Mouse (Mus musculus): ENCODE results near the gene Hpca. TPM values are rescaled to one million over a fixed set of nuclear protein-coding genes. Genes with fewer than 3 reads are reported as not detected.

Hpca gene
- not detected for total RNA-seq (2023)

GRCm38 (mm10) chr4:129121569-129122086 is at the start of gene Hpca:
Hpca (minus strand) TSS chr4:129122036.

GRCm38 (mm10) chr4:129136579-129137391 is 14.9 kb upstream of the Hpca start, which contains the start of gene Fndc5:
Fndc5 (plus strand) TSS chr4:129136999.

GRCm38 (mm10) chr4:129105356-129105755 is 16.5 kb downstream of the Hpca start, which contains the start of gene Tmem54:
Tmem54 (plus strand) TSS chr4:129105548.

Other genes with a start within 250 kb of the Hpca start
- 1 to 10 TPM; 1.1 to 1.6 TPM for gene Trim62, start 238.5 kb downstream of the Hpca start, total RNA-seq (2023)
- gene Azin2, start 159.6 kb downstream of the Hpca start, total RNA-seq (2023), result under 1 TPM; 0.46 to 0.49 TPM
- gene Ak2, start 130.1 kb downstream of the Hpca start, total RNA-seq (2023), result 100 to 1,000 TPM; 106 to 111 TPM
- gene Rnf19b, start 63.8 kb downstream of the Hpca start, total RNA-seq (2023), result 10 to 100 TPM; 79.7 to 84.0 TPM
- gene Tmem54, start 16.5 kb downstream of the Hpca start, total RNA-seq (2023), result not detected
- gene Fndc5, start 15.0 kb upstream of the Hpca start, total RNA-seq (2023), result not detected
- gene S100pbp, start 67.7 kb upstream of the Hpca start, total RNA-seq (2023), result 10 to 100 TPM; 12.1 to 12.9 TPM
- 10 to 100 TPM; 21.6 to 25.2 TPM for gene Yars, start 67.7 kb upstream of the Hpca start, total RNA-seq (2023)
- gene C77080, start 139.4 kb upstream of the Hpca start, total RNA-seq (2023), result not detected
- gene Sync, start 165.6 kb upstream of the Hpca start, total RNA-seq (2023), result not detected
- gene Rbbp4, start 213.3 kb upstream of the Hpca start, total RNA-seq (2023), result 100 to 1,000 TPM; 110 to 145 TPM
- 10 to 100 TPM; 23.7 to 24.7 TPM for gene Zbtb8os, start 213.7 kb upstream of the Hpca start, total RNA-seq (2023)